Mouse (Mus musculus) ES-Bruce4 (cell line): ENCODE measurements around the gene Anapc15-ps.

ENCODE experiments used
- CTCF ChIP-seq: IDR thresholded peaks from one replicate; pipeline ENCODE4 v1.8.1; 2011; ENCODE audit warnings: low read depth, low read length
- EP300 ChIP-seq: IDR thresholded peaks from 2 replicates; pipeline ENCODE4 v1.6.1; 2011; ENCODE audit warnings: low read depth, low read length; ENCODE audit not compliant: insufficient read depth
- POLR2A ChIP-seq: IDR thresholded peaks from one replicate; pipeline ENCODE4 v1.8.1; 2011; ENCODE audit warnings: low read length; ENCODE audit not compliant: insufficient read depth

- no peak for TF ChIP-seq CTCF
- TF ChIP-seq POLR2A = no peak
- no peak for TF ChIP-seq EP300
These were observed 39.0 kb upstream of the Anapc15-ps start for GRCm38 (mm10) chr10:95712221-95712620.
